Mouse (Mus musculus) intestine, postnatal 0 days (tissue): ENCODE results near the gene Pcnt. TPM values are rescaled to one million over a fixed set of nuclear protein-coding genes. Genes with fewer than 3 reads are reported as not detected.

Source experiments
- ATAC-seq: fragments of 200-750 bp; cut with Nextera tagmentation; 2 replicates; pipeline ENCODE4 v1.8.0; 2017; ENCODE audit warnings: mild to moderate bottlenecking, moderate TSS enrichment, moderate library complexity
- H3K27ac ChIP-seq: fragments of 300-500 bp; sonication (generic); 2 replicates; pipeline ENCODE4 v1.5.1; 2014; ENCODE audit warnings: mild to moderate bottlenecking, low read depth, low read length, moderate library complexity
- H3K27me3 ChIP-seq: fragments of 300-500 bp; sonication (generic); replicated peaks from 2 replicates; pipeline ENCODE4 v1.6.1; 2014; ENCODE audit warnings: low read length, mixed read lengths; ENCODE audit not compliant: control insufficient read depth, insufficient read depth
- H3K36me3 ChIP-seq: fragments of 300-500 bp; sonication (generic); 2 replicates; pipeline ENCODE4 v1.6.1; 2014; ENCODE audit warnings: mild to moderate bottlenecking, moderate library complexity; ENCODE audit not compliant: control insufficient read depth, insufficient read depth
- H3K4me1 ChIP-seq: fragments of 300-500 bp; sonication (generic); replicated peaks from 2 replicates; pipeline ENCODE4 v1.6.1; 2014; ENCODE audit warnings: antibody characterized with exemption, low read length, mixed read lengths; ENCODE audit not compliant: control insufficient read depth, insufficient read depth
- H3K4me2 ChIP-seq: fragments of 300-500 bp; sonication (generic); replicated peaks from 2 replicates; pipeline ENCODE4 v1.6.1; 2014; ENCODE audit warnings: low read depth, mild to moderate bottlenecking, moderate library complexity
- H3K4me3 ChIP-seq: fragments of 300-500 bp; sonication (generic); 2 replicates; pipeline ENCODE4 v1.5.1; 2014; ENCODE audit warnings: low read depth, low read length
- H3K9ac ChIP-seq: fragments of 300-500 bp; sonication (generic); 2 replicates; pipeline ENCODE4 v1.6.1; 2014; ENCODE audit warnings: mild to moderate bottlenecking, low read depth, low read length
- H3K9me3 ChIP-seq: fragments of 300-500 bp; sonication (generic); 2 replicates; pipeline ENCODE4 v1.6.1; 2016; ENCODE audit warnings: mixed run types; ENCODE audit not compliant: control insufficient read depth
- CTCF ChIP-seq: sonication (generic); IDR thresholded peaks from 2 replicates; pipeline ENCODE4 v1.5.1; 2016; ENCODE audit warnings: low read depth, mild to moderate bottlenecking, control low read depth, antibody characterized with exemption, moderate library complexity
- WGBS: fragments of 180-500 bp; shearing (Covaris S2); extraction: QIAGEN DNeasy Blood & Tissue Kit; methylation state at CpG from one replicate; pipeline ENCODE4 v1.1.7; 2014; 5-methylcytosine and 5-hydroxymethylcytosine counted together
- polyA plus RNA-seq: library from polyadenylated mRNA; unstranded; fragments of >200 nt; fragmentation: Nextera tagmentation; extraction: Ambion mirVana; gene quantifications from 2 replicates; pipeline ENCODE4 v1.2.1, GENCODE M21; 2015

Pcnt gene
- polyA plus RNA-seq, 1 experiment from 2014 or later, result 6.2 TPM

GRCm38 (mm10) chr10:76306738-76307137, 135.8 kb downstream of the Pcnt start:
- no peak overlapping the region for H3K4me2 ChIP-seq
- H3K4me1 ChIP-seq, result no peaks in the 10 kb centered on the region
- H3K9ac ChIP-seq, result no peak overlapping the region
- no peaks in the 10 kb centered on the region for H3K27me3 ChIP-seq
- no peak for ATAC-seq
- H3K9me3 ChIP-seq, result no peaks in the 10 kb centered on the region
- no peak overlapping the region for H3K27ac ChIP-seq
- 86% methylated on average over 9 of the region's 9 CpGs for WGBS
- TF ChIP-seq CTCF, result no peak
- no peak overlapping the region for H3K4me3 ChIP-seq
- H3K36me3 ChIP-seq, result peaks cover 45% of the 10 kb centered on the region

Other genes with a start within 250 kb of the Pcnt start
- gene Prmt2, start 204.9 kb downstream of the Pcnt start, polyA plus RNA-seq, result 23.9 and 25.6 TPM in 2 replicates
- 5.9 and 7.0 TPM in 2 replicates for gene S100b, start 188.9 kb downstream of the Pcnt start, polyA plus RNA-seq
- gene Dip2a, start 97.5 kb downstream of the Pcnt start, polyA plus RNA-seq, result 5.0 and 6.3 TPM in 2 replicates
- gene AC141477.1, start 2.3 kb downstream of the Pcnt start, polyA plus RNA-seq, result not detected in 2 replicates
- not detected in 2 replicates for gene 2610028H24Rik, start 6.3 kb upstream of the Pcnt start, polyA plus RNA-seq
- gene Mcm3ap, start 26.1 kb upstream of the Pcnt start, polyA plus RNA-seq, result 22.5 and 34.4 TPM in 2 replicates
- gene Ybey, start 26.3 kb upstream of the Pcnt start, polyA plus RNA-seq, result 2.7 and 2.9 TPM in 2 replicates
- 13.7 and 15.3 TPM in 2 replicates for gene Lss, start 88.8 kb upstream of the Pcnt start, polyA plus RNA-seq
- gene Spatc1l, start 119.5 kb upstream of the Pcnt start, polyA plus RNA-seq, result not detected in 2 replicates
- gene Ftcd, start 132.9 kb upstream of the Pcnt start, polyA plus RNA-seq, result 0.83 and 1.2 TPM in 2 replicates
- gene Col6a2, start 180.8 kb upstream of the Pcnt start, polyA plus RNA-seq, result 99.2 and 101 TPM in 2 replicates